Mouse (Mus musculus) layer of hippocampus, postnatal 10 days (tissue): ENCODE results near the gene Alas2. TPM values are rescaled to one million over a fixed set of nuclear protein-coding genes. Genes with fewer than 3 reads are reported as not detected.

ENCODE experiments used
- DNase-seq, 2 experiments: peaks; one replicate each; pipeline ENCODE4 v3.0.0; 2021; ENCODE audit warnings: low spot score in 2 of 2
- long read RNA-seq: library from polyadenylated mRNA; stranded (forward); transcript quantifications from one replicate; pipeline ENCODE4 v2.0.0, GENCODE M21; 2023
- total RNA-seq, 2 experiments: library from RNA; stranded (reverse); gene quantifications; 2 replicates each; pipeline ENCODE4 v1.2.3; 2021

Gene Alas2
- total RNA-seq, result 10 to 100 TPM; 10.7 to 12.4 TPM
- long read RNA-seq, transcript Alas2-201 (11 exons, 2,037 nt), result major isoform, 12 of 15 reads
- long read RNA-seq, partial matches to known transcripts, result 1 of 15 reads
- long read RNA-seq, other reads (novel, unspliced or antisense), result 0 of 15 reads

- no peak for DNase-seq
Measured at GRCm38 (mm10) chrX:150547239-150547638, at the start of gene Alas2. Gene Alas2, plus strand, starts transcription at chrX:150547375.

- DNase-seq, result no peak
Measured at GRCm38 (mm10) chrX:150508696-150509095, 38.5 kb upstream of the Alas2 start.

- DNase-seq, result no peak
Measured at GRCm38 (mm10) chrX:150510631-150511030, 36.5 kb upstream of the Alas2 start.

GRCm38 (mm10) chrX:150511274-150511673, 35.9 kb upstream of the Alas2 start:
- no peak for DNase-seq

- DNase-seq, result no peak
Measured at GRCm38 (mm10) chrX:150514127-150514526, 33.0 kb upstream of the Alas2 start.

- DNase-seq, result no peak
Measured at GRCm38 (mm10) chrX:150516015-150516414, 31.2 kb upstream of the Alas2 start.

- DNase-seq, result no peak
Measured at GRCm38 (mm10) chrX:150516477-150516876, 30.7 kb upstream of the Alas2 start.

- DNase-seq, result no peak
Measured at GRCm38 (mm10) chrX:150540111-150540510, 7.1 kb upstream of the Alas2 start.

GRCm38 (mm10) chrX:150541684-150542083, 5.5 kb upstream of the Alas2 start:
- no peak for DNase-seq

- no peak for DNase-seq
Measured at GRCm38 (mm10) chrX:150549639-150550038, 2.5 kb downstream of the Alas2 start.

GRCm38 (mm10) chrX:150551986-150552385, 4.8 kb downstream of the Alas2 start:
- DNase-seq, result no peak

- DNase-seq, result no peak
Measured at GRCm38 (mm10) chrX:150554032-150554431, 6.9 kb downstream of the Alas2 start.

- DNase-seq, result no peak
Measured at GRCm38 (mm10) chrX:150564644-150565357, 17.6 kb downstream of the Alas2 start.

- DNase-seq, result no peak
Measured at GRCm38 (mm10) chrX:150581921-150582320, 34.7 kb downstream of the Alas2 start.

GRCm38 (mm10) chrX:150585116-150585515, 37.9 kb downstream of the Alas2 start:
- no peak for DNase-seq

- DNase-seq, result peak; percentile 56 to 73
Measured at GRCm38 (mm10) chrX:150588023-150588764, 41.0 kb downstream of the Alas2 start, which contains the start of gene Pfkfb1. Gene Pfkfb1, plus strand, starts transcription at chrX:150588229.

- DNase-seq, result no peak
Measured at GRCm38 (mm10) chrX:150589696-150590095, 42.5 kb downstream of the Alas2 start, which contains the start of gene Apex2. Gene Apex2, minus strand, starts transcription at chrX:150589868.

- no peak for DNase-seq
Measured at GRCm38 (mm10) chrX:150593266-150594035, 46.3 kb downstream of the Alas2 start.

GRCm38 (mm10) chrX:150594176-150594575, 47.0 kb downstream of the Alas2 start:
- no peak for DNase-seq

- DNase-seq, result no peak
Measured at GRCm38 (mm10) chrX:150595016-150595760, 48.0 kb downstream of the Alas2 start.

GRCm38 (mm10) chrX:150598882-150599281, 51.7 kb downstream of the Alas2 start:
- no peak for DNase-seq
